22 mouse cellular contexts compared by ENCODE assay signal in genomic region chr5:73958096-73958495, GRCm38 (mm10).
A peak's percentile ranks its signal among the peaks of the same experiment; 100 is the strongest.
DNase-seq lines count a peak whose midpoint lies in the region; ATAC-seq lines count a peak whose summit lies in the region.
"Had no signal": no experiment of that assay in that cellular context is flagged by ENCODE, and none has a peak within 500 bp of the region (broad histone marks: within the 10 kb centered on the region; RNA-seq: fewer than 3 reads in every experiment).

No protein-coding gene starts in this region.

- no peak for DNase-seq in frontal cortex, postnatal 25 days (ENCODE audit: low spot score in 2 of 2)
- DNase-seq in left cerebral cortex, adult 18-20 months (ENCODE audit: low spot score in 2 of 2) = peak; percentile 20 to 23
- no peak for DNase-seq in left cerebral cortex, postnatal 14 days (ENCODE audit: low spot score in 2 of 2)
- peak; percentile 33 to 42 for DNase-seq in right cerebral cortex, postnatal 10 days (ENCODE audit: low spot score in 2 of 2)
- no peak for DNase-seq in right cerebral cortex, postnatal 4 days
- DNase-seq: adrenal gland, adult 8-10 months; adrenal gland, postnatal 14 days; adrenal gland, postnatal 36 days; B cell, adult 2 months; cerebellum, adult 11 months; cerebellum, adult 18-20 months; cerebellum, adult 8-10 months; cerebellum, adult 9-11 months; cerebellum, postnatal 14 days; cerebellum, postnatal 36 days; forebrain, postnatal 0 days had no signal

- intact Hi-C loops in left cerebral cortex, postnatal 14 days (cut with DNase I) = no loop called here

- peak; percentile 24; the same call in 1 of the 2 replicates for ATAC-seq in frontal cortex, adult (ENCODE audit: low TSS enrichment)
- ATAC-seq: activated CD4-positive, CD25-positive, alpha-beta regulatory T cell, adult 4 months; CD4-positive, CD25-positive, alpha-beta regulatory T cell, adult 4 months; forebrain, embryonic 13.5 days; forebrain, embryonic 15.5 days; forebrain, postnatal 0 days; Patski had no signal

Comparison
In these comparisons a context has a peak if more than half of its experiments do, and no peak if none do; other contexts are left out.
1. DNase-seq: peak in left cerebral cortex, adult 18-20 months (2 of 2) and right cerebral cortex, postnatal 10 days (2 of 2); none in frontal cortex, postnatal 25 days (0 of 2), left cerebral cortex, postnatal 14 days (0 of 2) and right cerebral cortex, postnatal 4 days (single experiment).